Mouse (Mus musculus) liver, adult 2 months (tissue): ENCODE data around the gene Cuedc1. TPM values are rescaled to one million over a fixed set of nuclear protein-coding genes. Genes with fewer than 3 reads are reported as not detected.

Source experiments
- DNase-seq: peaks from one replicate; pipeline ENCODE4 v3.0.0-alpha.2; 2011; ENCODE audit warnings: low read depth, low spot score; ENCODE audit errors: extremely low read depth
- H3K27ac ChIP-seq: fragments of 200-500 bp; replicated peaks from 2 replicates; pipeline ENCODE4 v1.5.1; 2012; ENCODE audit warnings: low read depth, mild to moderate bottlenecking, control low read depth, inconsistent platforms, low read length; ENCODE audit not compliant: insufficient read depth
- H3K27me3 ChIP-seq: fragments of 200-500 bp; 2 replicates; pipeline ENCODE4 v1.6.1; 2012; ENCODE audit warnings: mild to moderate bottlenecking, moderate library complexity, low read length, inconsistent platforms; ENCODE audit not compliant: control insufficient read depth, insufficient read depth
- H3K36me3 ChIP-seq: fragments of 200-500 bp; 2 replicates; pipeline ENCODE4 v1.6.1; 2012; ENCODE audit warnings: low read length, inconsistent platforms; ENCODE audit not compliant: control insufficient read depth, insufficient read depth
- H3K4me1 ChIP-seq: fragments of 200-500 bp; 2 replicates; pipeline ENCODE4 v1.6.1; 2011; ENCODE audit warnings: low read length; ENCODE audit not compliant: control insufficient read depth, insufficient read depth
- H3K4me3 ChIP-seq: fragments of 200-500 bp; 2 replicates; pipeline ENCODE4 v1.5.1; 2011; ENCODE audit warnings: low read depth, mild to moderate bottlenecking, control low read depth, low read length, moderate library complexity; ENCODE audit not compliant: insufficient read depth
- H3K79me2 ChIP-seq: fragments of 200-500 bp; 2 replicates; pipeline ENCODE4 v1.6.1; 2012; ENCODE audit warnings: inconsistent platforms, mild to moderate bottlenecking, low read length, moderate library complexity; ENCODE audit not compliant: control insufficient read depth, insufficient read depth
- H3K9ac ChIP-seq: fragments of 200-500 bp; 2 replicates; pipeline ENCODE4 v1.6.1; 2012; ENCODE audit warnings: low read depth, mild to moderate bottlenecking, control low read depth, inconsistent platforms, low read length
- CTCF ChIP-seq: fragments of 200-500 bp; IDR thresholded peaks from 2 replicates; pipeline ENCODE4 v1.5.1; 2011; ENCODE audit warnings: low read depth, low read length, control low read depth
- POLR2A ChIP-seq: fragments of 200-500 bp; IDR thresholded peaks from 2 replicates; pipeline ENCODE4 v1.6.1; 2011; ENCODE audit warnings: low read length, control low read depth; ENCODE audit not compliant: insufficient read depth; ENCODE audit errors: extremely low read depth
- WGBS: fragments of 180-500 bp; shearing (Covaris S2); methylation state at CpG from one replicate; pipeline ENCODE4 v1.1.7; 2018; 5-methylcytosine and 5-hydroxymethylcytosine counted together
- polyA plus RNA-seq: library from polyadenylated mRNA; depleted of rRNA; stranded (reverse); fragments of >200 nt; gene quantifications from 2 replicates; pipeline ENCODE4 v1.2.3, GENCODE M21; 2012
- total RNA-seq: library from RNA; depleted of rRNA; stranded (reverse); fragments of >200 nt; gene quantifications from 2 replicates; pipeline ENCODE4 v1.2.3, GENCODE M21; 2014

Gene Cuedc1
- total and polyA plus RNA-seq, 2 experiments: 1.5 to 1.7 TPM

GRCm38 (mm10) chr11:88071113-88071512 lies 26.7 kb upstream of the Cuedc1 start:
- Histone ChIP-seq H3K36me3 (peaks cover 18% of the 10 kb centered on the region), H3K27me3 (no peaks in the 10 kb centered on the region), H3K79me2 (peaks cover 28% of the 10 kb centered on the region), H3K27ac (no peak overlapping the region), H3K4me1 (peaks cover 6% of the 10 kb centered on the region; the same call in 1 of the 2 replicates), H3K4me3 (no peak overlapping the region), H3K9ac (no peak overlapping the region)
- TF ChIP-seq CTCF (no peak), POLR2A (no peak)
- DNase-seq: no peak
- WGBS: 43% methylated on average over 5 of the region's 5 CpGs

- Histone ChIP-seq H3K79me2 (peaks cover 24% of the 10 kb centered on the region), H3K27ac (no peak overlapping the region), H3K4me3 (no peak overlapping the region), H3K4me1 (peaks cover 6% of the 10 kb centered on the region; the same call in 1 of the 2 replicates), H3K27me3 (no peaks in the 10 kb centered on the region), H3K36me3 (peaks cover 31% of the 10 kb centered on the region), H3K9ac (no peak overlapping the region)
- 85% methylated on average over 14 of the region's 14 CpGs for WGBS
- TF ChIP-seq POLR2A: no peak
- no peak for TF ChIP-seq CTCF
- no peak for DNase-seq
Measured at GRCm38 (mm10) chr11:88073343-88073875, 24.4 kb upstream of the Cuedc1 start.

GRCm38 (mm10) chr11:88075701-88076100 lies 22.2 kb upstream of the Cuedc1 start:
- Histone ChIP-seq H3K27me3 (no peaks in the 10 kb centered on the region), H3K4me3 (no peak overlapping the region), H3K27ac (no peak overlapping the region), H3K4me1 (peaks cover 6% of the 10 kb centered on the region; the same call in 1 of the 2 replicates), H3K9ac (no peak overlapping the region), H3K36me3 (peaks cover 51% of the 10 kb centered on the region), H3K79me2 (peaks cover 18% of the 10 kb centered on the region; the same call in 1 of the 2 replicates)
- WGBS: 84% methylated on average over 1 of the region's 1 CpGs
- DNase-seq: no peak
- TF ChIP-seq POLR2A (no peak), CTCF (no peak)

- Histone ChIP-seq H3K4me3 (no peak overlapping the region), H3K36me3 (peaks cover 58% of the 10 kb centered on the region), H3K27me3 (no peaks in the 10 kb centered on the region), H3K27ac (no peak overlapping the region), H3K79me2 (peaks cover 15% of the 10 kb centered on the region; the same call in 1 of the 2 replicates), H3K9ac (no peak overlapping the region), H3K4me1 (peaks cover 4% of the 10 kb centered on the region; the same call in 1 of the 2 replicates)
- no peak for DNase-seq
- no peak for TF ChIP-seq CTCF
- WGBS: 79% methylated on average over 1 of the region's 1 CpGs
Measured at GRCm38 (mm10) chr11:88076394-88076793, 21.5 kb upstream of the Cuedc1 start.

GRCm38 (mm10) chr11:88083699-88084098 lies 14.2 kb upstream of the Cuedc1 start:
- no peak for DNase-seq
- H3K36me3 ChIP-seq: peaks cover 37% of the 10 kb centered on the region
- WGBS: 74% methylated on average over 6 of the region's 6 CpGs

GRCm38 (mm10) chr11:88086737-88087627 lies 10.9 kb upstream of the Cuedc1 start:
- Histone ChIP-seq H3K9ac (peak overlapping the region; percentile 14; the same call in 1 of the 2 replicates), H3K79me2 (no peaks in the 10 kb centered on the region), H3K27ac (no peak overlapping the region), H3K27me3 (no peaks in the 10 kb centered on the region), H3K36me3 (peaks cover 8% of the 10 kb centered on the region; the same call in 1 of the 2 replicates), H3K4me3 (no peak overlapping the region), H3K4me1 (peaks cover 2% of the 10 kb centered on the region; the same call in 1 of the 2 replicates)
- no peak for TF ChIP-seq CTCF
- TF ChIP-seq POLR2A: no peak
- peak; percentile 78 for DNase-seq
- 15% methylated on average over 25 of the region's 25 CpGs for WGBS

More at GRCm38 (mm10) chr11:88083699-88084098, 14.2 kb upstream of the Cuedc1 start:
- no peaks in the 10 kb centered on the region for H3K79me2 ChIP-seq
- peaks cover 2% of the 10 kb centered on the region; the same call in 1 of the 2 replicates for H3K4me1 ChIP-seq
- no peak overlapping the region for H3K27ac ChIP-seq
- no peak overlapping the region for H3K9ac ChIP-seq
- no peak overlapping the region for H3K4me3 ChIP-seq
- H3K27me3 ChIP-seq: no peaks in the 10 kb centered on the region
- no peak for TF ChIP-seq CTCF
- TF ChIP-seq POLR2A: no peak
